Mouse (Mus musculus) inflammation-experienced regulatory T-cells, adult 6 months (primary cell): Measurements from ENCODE around the gene Aste1. TPM values are rescaled to one million over a fixed set of nuclear protein-coding genes. Genes with fewer than 3 reads are reported as not detected.

Experiments used
- polyA plus RNA-seq, 3 experiments: library from polyadenylated mRNA; unstranded; fragments of 100-300 nt; shearing (Covaris generic); gene quantifications; one replicate each; pipeline ENCODE4 v1.2.1; 2017

The Aste1 gene
- polyA plus RNA-seq, 3 experiments from 2014 or later: 16.1 to 19.0 (median 17.7) TPM

Other genes starting within 250 kb of the Aste1 start
- not detected for gene Nek11, start 132 bp downstream of the Aste1 start, polyA plus RNA-seq
- 10 to 100 TPM; 13.2 to 22.7 (median 18.4) TPM for gene Atp2c1, start 131.9 kb downstream of the Aste1 start, polyA plus RNA-seq
- gene Pik3r4, start 247.6 kb downstream of the Aste1 start, polyA plus RNA-seq: 10 to 100 TPM; 12.7 to 20.8 (median 14.7) TPM